Mouse (Mus musculus) C2C12 (cell line): ENCODE measurements at regions not wholly inside any gene's neighbourhood (a gene's known extent, or its start where the extent isn't known, plus 50 kb on each side); places are given as distances from the start of the nearest gene placed in this dataset.

Experiments used
- CTCF ChIP-seq: IDR thresholded peaks from one replicate; pipeline ENCODE4 v1.5.1; 2011; ENCODE audit not compliant: control insufficient read depth, insufficient read depth, insufficient read length
- MAX ChIP-seq: IDR thresholded peaks from one replicate; pipeline ENCODE4 v1.6.1; 2011; ENCODE audit warnings: mild to moderate bottlenecking, control low read depth
- MYOG ChIP-seq: IDR thresholded peaks from one replicate; pipeline ENCODE4 v1.6.1; 2011; ENCODE audit not compliant: control insufficient read depth, insufficient read length; ENCODE audit errors: extremely low read depth
- USF1 ChIP-seq: IDR thresholded peaks from one replicate; pipeline ENCODE4 v1.6.1; 2011; ENCODE audit warnings: low read depth, mild to moderate bottlenecking, control low read depth, moderate library complexity

DNA sequence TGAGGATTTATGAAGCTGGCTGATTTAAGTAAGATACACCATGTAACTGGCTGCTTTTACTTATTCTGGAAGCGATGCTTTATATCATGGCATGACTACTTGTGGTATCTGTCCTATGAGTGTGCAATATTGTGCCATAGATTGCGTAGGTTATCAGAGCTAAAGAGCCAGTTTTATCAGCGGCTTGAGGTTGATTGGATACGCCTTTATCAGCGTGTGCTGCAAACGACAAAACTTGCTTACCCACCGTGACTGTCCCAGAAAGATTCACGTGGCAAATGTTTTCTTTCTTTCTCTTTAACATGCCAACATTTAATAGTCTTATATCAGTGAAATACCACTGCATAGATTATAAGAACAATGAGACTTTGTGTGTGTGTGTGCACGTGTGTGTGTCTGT, 384.1 kb downstream of the Setd4 start:
- no peak for TF ChIP-seq CTCF
- no peak for TF ChIP-seq MAX
- no peak for TF ChIP-seq USF1
- no peak for TF ChIP-seq MYOG
